Mouse (Mus musculus) liver, postnatal 0 days (tissue): ENCODE measurements around the gene Shisal2b.
"Not testable (repeated sequence)": the region's sequence is repeated elsewhere in the genome, so short reads cannot be mapped to it uniquely, and the experiment has no call there.

Experiments used
- CTCF ChIP-seq: sonication (generic); IDR thresholded peaks from 2 replicates; pipeline ENCODE4 v1.5.1; 2016; ENCODE audit warnings: antibody characterized with exemption, low read depth
- EP300 ChIP-seq: IDR thresholded peaks from 2 replicates; pipeline ENCODE4 v1.6.1; 2016; ENCODE audit warnings: antibody characterized with exemption, low read depth, mild to moderate bottlenecking

DNA sequence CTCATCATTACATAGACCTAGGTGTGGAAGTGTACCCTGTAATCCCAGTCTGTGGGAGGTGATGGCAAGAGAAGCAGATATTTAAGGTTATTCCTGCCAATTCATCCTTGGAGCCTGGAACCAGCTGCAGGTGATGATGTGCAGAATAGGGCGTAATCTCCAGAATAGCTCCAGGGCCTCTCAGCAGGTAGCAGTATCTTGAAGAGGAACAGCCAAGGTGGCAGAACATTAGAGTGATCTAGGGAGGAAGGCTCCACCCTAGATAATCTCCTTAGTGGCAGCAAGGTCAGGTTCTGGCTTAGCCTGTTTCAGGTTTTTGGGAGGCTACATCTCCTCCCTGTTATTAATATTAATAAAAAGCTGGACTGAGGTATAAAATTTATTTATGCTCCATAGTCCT lies 47.3 kb upstream of the Shisal2b start:
- not testable (repeated sequence) for TF ChIP-seq EP300, CTCF
